Mouse (Mus musculus) stomach, embryonic 16.5 days (tissue): ENCODE results near the gene Olfr1201. TPM values are rescaled to one million over a fixed set of nuclear protein-coding genes. Genes with fewer than 3 reads are reported as not detected.

Experiments
- ATAC-seq: fragments of 200-750 bp; cut with Nextera tagmentation; 2 replicates; pipeline ENCODE4 v1.8.0; 2017; ENCODE audit warnings: moderate number of reproducible peaks, moderate TSS enrichment; ENCODE audit not compliant: insufficient read depth, low FRiP score
- H3K27ac ChIP-seq: fragments of 300-500 bp; sonication (generic); 2 replicates; pipeline ENCODE4 v1.5.1; 2014; ENCODE audit warnings: low read length
- H3K27me3 ChIP-seq: fragments of 300-500 bp; sonication (generic); 2 replicates; pipeline ENCODE4 v1.6.1; 2014; ENCODE audit warnings: low read length, control low read depth, mixed read lengths; ENCODE audit not compliant: control insufficient read depth, insufficient read depth
- H3K36me3 ChIP-seq: fragments of 300-500 bp; sonication (generic); 2 replicates; pipeline ENCODE4 v1.6.1; 2014; ENCODE audit warnings: low read length; ENCODE audit not compliant: control insufficient read depth, insufficient read depth
- H3K4me1 ChIP-seq: fragments of 300-500 bp; sonication (generic); 2 replicates; pipeline ENCODE4 v1.6.1; 2014; ENCODE audit warnings: low read length, control low read depth, mixed read lengths; ENCODE audit not compliant: control insufficient read depth, insufficient read depth
- H3K4me2 ChIP-seq: fragments of 300-500 bp; sonication (generic); 2 replicates; pipeline ENCODE4 v1.6.1; 2014; ENCODE audit warnings: low read depth, low read length, mixed read lengths
- H3K4me3 ChIP-seq: fragments of 300-500 bp; sonication (generic); replicated peaks from 2 replicates; pipeline ENCODE4 v1.5.1; 2014; ENCODE audit warnings: mild to moderate bottlenecking, low read length
- H3K9ac ChIP-seq: fragments of 300-500 bp; sonication (generic); 2 replicates; pipeline ENCODE4 v1.6.1; 2014; ENCODE audit warnings: low read length
- H3K9me3 ChIP-seq: fragments of 300-500 bp; sonication (generic); replicated peaks from 2 replicates; pipeline ENCODE4 v1.6.1; 2016; ENCODE audit warnings: low read length, control low read depth; ENCODE audit not compliant: control insufficient read depth
- WGBS: fragments of 180-500 bp; shearing (Covaris S2); extraction: QIAGEN DNeasy Blood & Tissue Kit; methylation state at CpG from one replicate; pipeline ENCODE4 v1.1.7; 2014; 5-methylcytosine and 5-hydroxymethylcytosine counted together
- polyA plus RNA-seq: library from polyadenylated mRNA; unstranded; fragments of >200 nt; fragmentation: Nextera tagmentation; extraction: Ambion mirVana; gene quantifications from 2 replicates; pipeline ENCODE4 v1.2.1, GENCODE M21; 2015

The Olfr1201 gene
- not detected in 2 replicates for polyA plus RNA-seq

DNA sequence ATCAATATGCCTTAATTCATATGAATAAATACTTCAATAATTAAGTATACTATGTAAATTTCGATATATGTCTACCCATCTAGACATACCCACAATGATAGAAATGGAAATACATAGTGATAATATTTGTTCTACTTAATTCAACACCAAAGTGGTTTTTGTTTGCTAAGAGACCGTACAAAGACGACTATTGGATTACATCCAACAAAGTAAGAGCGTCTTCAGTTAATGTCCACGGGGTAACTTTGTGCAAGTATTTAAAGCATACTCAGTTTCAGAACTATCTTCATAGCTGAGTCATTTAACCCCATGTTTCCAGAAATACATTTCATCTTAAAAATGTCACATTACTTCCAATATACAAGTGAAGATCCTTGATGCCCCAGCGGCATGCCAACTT, at the start of gene Olfr1201:
Olfr1201 (plus strand) TSS at position 301 of the 400 bp plus-strand sequence.
- H3K4me3 ChIP-seq = no peak within 1 kb of the TSS
- no peak within 1 kb of the TSS for H3K4me2 ChIP-seq
- H3K9me3 ChIP-seq = no peaks in the 10 kb centered on the region
- no peak within 1 kb of the TSS for H3K9ac ChIP-seq
- no peaks in the 10 kb centered on the region for H3K4me1 ChIP-seq
- ATAC-seq = no peak
- H3K36me3 ChIP-seq = no peaks in the 10 kb centered on the region
- WGBS = 73% methylated on average over 6 of the region's 6 CpGs
- H3K27ac ChIP-seq = no peak within 1 kb of the TSS
- no peaks in the 10 kb centered on the region for H3K27me3 ChIP-seq

DNA sequence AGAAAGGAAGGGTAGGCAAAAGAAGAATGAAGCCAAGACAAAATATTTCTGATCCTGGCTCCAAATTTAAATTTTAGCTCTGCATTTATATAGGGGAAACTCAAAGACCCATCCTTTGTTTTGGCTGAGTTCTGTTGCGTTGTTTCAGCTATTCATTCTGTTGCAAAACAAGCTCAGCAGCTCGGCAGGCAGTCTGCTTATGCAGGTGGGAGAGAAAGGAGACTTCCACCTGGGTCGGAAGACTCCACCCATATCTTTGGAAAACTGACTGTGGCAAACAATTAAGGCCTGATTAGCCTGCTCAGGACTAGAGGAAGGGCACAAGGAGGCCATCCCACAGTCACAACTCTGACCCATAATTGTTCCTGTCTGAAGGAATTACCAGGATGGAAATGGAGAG, 49.5 kb upstream of the Olfr1201 start:
- no peaks in the 10 kb centered on the region for H3K27me3 ChIP-seq
- H3K4me2 ChIP-seq = no peak overlapping the region
- no peak overlapping the region for H3K9ac ChIP-seq
- no peaks in the 10 kb centered on the region for H3K4me1 ChIP-seq
- ATAC-seq = no peak
- no peaks in the 10 kb centered on the region for H3K9me3 ChIP-seq
- H3K27ac ChIP-seq = no peak overlapping the region
- H3K36me3 ChIP-seq = no peaks in the 10 kb centered on the region
- no peak overlapping the region for H3K4me3 ChIP-seq
- 68% methylated on average over 3 of the region's 3 CpGs for WGBS

DNA sequence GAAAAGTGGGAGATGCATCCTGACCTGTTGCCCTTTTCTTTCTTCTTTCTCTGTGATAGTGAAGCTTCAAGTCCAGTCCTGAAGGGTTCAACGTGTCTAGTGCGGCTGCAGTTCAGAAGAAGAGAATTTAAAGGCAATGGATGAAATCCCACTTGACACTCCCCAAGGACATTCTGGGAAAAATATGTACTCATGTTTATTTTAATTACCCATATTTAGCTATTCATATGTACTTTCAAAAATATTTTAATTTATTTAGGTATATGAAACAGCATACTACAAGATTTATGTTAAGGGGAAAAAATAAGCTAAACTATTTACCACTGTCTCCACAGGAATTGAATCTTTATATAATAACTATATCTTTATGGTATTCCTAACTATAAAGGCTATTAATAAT, 41.6 kb upstream of the Olfr1201 start, which contains the start of gene Olfr1198:
Olfr1198 (minus strand) TSS at position 101 of the 400 bp plus-strand sequence.
- H3K4me1 ChIP-seq = no peaks in the 10 kb centered on the region
- no peak within 1 kb of the TSS for H3K4me3 ChIP-seq
- no peaks in the 10 kb centered on the region for H3K27me3 ChIP-seq
- H3K9ac ChIP-seq = no peak within 1 kb of the TSS
- WGBS = 87% methylated on average over 2 of the region's 2 CpGs
- H3K36me3 ChIP-seq = no peaks in the 10 kb centered on the region
- ATAC-seq = no peak
- no peak within 1 kb of the TSS for H3K4me2 ChIP-seq
- no peak within 1 kb of the TSS for H3K27ac ChIP-seq
- H3K9me3 ChIP-seq = no peaks in the 10 kb centered on the region

DNA sequence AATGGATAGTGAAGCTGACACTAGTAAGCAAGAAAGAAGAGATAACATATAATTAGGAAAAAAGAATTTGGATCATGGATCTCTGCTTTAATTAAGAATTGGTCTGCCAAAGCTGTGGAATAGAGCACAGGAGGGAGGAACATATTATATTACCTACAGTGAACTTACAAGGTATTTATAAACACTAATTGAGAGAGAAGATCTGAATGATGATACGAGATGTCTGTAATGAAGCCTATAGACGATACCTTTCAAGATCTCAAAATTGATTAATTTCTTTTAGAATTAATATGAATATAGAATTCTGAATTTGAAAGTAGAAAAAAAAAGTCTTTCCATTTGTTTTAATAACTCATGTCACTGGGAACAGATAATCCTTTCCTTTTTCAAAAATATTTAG, 32.5 kb upstream of the Olfr1201 start, which contains the start of gene Olfr1199:
Olfr1199 (minus strand) TSS at position 101 of the 400 bp plus-strand sequence.
- H3K27me3 ChIP-seq = no peaks in the 10 kb centered on the region
- ATAC-seq = no peak
- no peak within 1 kb of the TSS for H3K4me3 ChIP-seq
- WGBS = 85% methylated on average over 2 of the region's 2 CpGs
- H3K4me1 ChIP-seq = no peaks in the 10 kb centered on the region
- H3K27ac ChIP-seq = no peak within 1 kb of the TSS
- no peak within 1 kb of the TSS for H3K4me2 ChIP-seq
- no peaks in the 10 kb centered on the region for H3K9me3 ChIP-seq
- no peak within 1 kb of the TSS for H3K9ac ChIP-seq
- H3K36me3 ChIP-seq = no peaks in the 10 kb centered on the region

DNA sequence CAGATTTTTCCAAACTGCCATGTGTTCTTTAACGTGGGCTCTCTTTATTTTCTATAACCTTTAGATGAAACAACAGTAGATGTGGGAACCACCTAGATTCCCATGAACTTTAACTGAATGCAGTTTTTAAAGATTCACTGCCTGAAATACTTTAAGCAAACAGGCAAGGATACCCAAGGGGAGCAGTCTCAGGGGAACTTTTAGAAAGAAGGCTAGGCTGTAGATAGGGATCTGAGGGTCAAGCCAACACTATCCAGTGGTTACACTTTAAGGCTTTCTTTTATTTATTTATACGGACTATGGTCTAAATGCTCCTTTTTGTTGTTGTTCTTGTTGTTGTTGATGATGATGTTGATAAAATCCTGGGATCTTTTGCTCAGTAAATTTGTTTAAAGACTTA, 22.4 kb upstream of the Olfr1201 start, which contains the start of gene Olfr1200:
Olfr1200 (minus strand) TSS at position 101 of the 400 bp plus-strand sequence.
- H3K9ac ChIP-seq = no peak within 1 kb of the TSS
- no peaks in the 10 kb centered on the region for H3K4me1 ChIP-seq
- no peaks in the 10 kb centered on the region for H3K27me3 ChIP-seq
- 65% methylated on average over 2 of the region's 2 CpGs for WGBS
- no peak for ATAC-seq
- no peak within 1 kb of the TSS for H3K27ac ChIP-seq
- H3K4me2 ChIP-seq = no peak within 1 kb of the TSS
- no peak within 1 kb of the TSS for H3K4me3 ChIP-seq
- no peaks in the 10 kb centered on the region for H3K36me3 ChIP-seq
- H3K9me3 ChIP-seq = no peaks in the 10 kb centered on the region

DNA sequence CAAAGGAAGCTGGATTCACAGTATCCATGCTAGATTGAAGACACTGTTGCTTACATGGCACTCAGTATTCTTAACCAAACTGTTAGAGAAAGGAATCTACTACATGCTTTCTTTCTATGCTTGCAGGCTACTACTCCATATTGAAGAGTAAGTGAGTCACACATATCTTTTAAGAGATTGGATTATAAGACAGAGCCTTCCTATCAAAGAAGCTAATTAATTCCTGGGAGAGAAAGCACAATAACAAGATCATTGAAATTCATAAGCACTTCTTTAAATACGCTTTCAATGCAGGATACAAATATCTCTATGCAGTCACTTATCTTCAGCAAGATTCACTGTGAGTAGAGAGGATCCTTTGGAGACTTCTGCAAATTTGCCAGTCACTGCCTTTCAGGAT, 21.4 kb downstream of the Olfr1201 start, which contains the start of gene Olfr1202:
Olfr1202 (plus strand) TSS at position 301 of the 400 bp plus-strand sequence.
- WGBS = 80% methylated on average over 1 of the region's 1 CpGs
- no peak for ATAC-seq
- H3K9me3 ChIP-seq = no peaks in the 10 kb centered on the region

DNA sequence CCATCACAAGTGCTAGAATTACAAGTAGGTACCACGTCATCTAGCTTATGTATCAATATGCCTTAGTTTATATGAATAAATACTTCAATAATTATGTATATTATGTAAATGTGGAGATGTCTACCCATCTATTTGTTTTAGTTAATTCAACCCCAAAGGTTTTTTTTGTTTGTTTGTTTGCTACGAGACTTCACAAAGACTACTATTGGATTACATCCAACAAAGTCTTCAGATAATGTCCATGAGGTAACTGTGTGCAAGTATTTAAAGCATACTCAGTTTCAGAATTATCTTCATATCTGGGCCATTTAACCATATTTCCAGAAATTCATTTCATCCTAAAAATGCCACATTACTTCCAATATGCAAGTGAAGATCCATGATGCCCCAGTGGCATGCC, 36.6 kb downstream of the Olfr1201 start, which contains the start of gene Olfr1205:
Olfr1205 (plus strand) TSS at position 301 of the 400 bp plus-strand sequence.
- H3K27me3 ChIP-seq = no peaks in the 10 kb centered on the region
- H3K9me3 ChIP-seq = no peaks in the 10 kb centered on the region
- H3K4me1 ChIP-seq = no peaks in the 10 kb centered on the region
- no peaks in the 10 kb centered on the region for H3K36me3 ChIP-seq
- no peak for ATAC-seq
- no peak within 1 kb of the TSS for H3K27ac ChIP-seq
- no peak within 1 kb of the TSS for H3K9ac ChIP-seq
- H3K4me3 ChIP-seq = no peak within 1 kb of the TSS
- WGBS = 91% methylated on average over 2 of the region's 2 CpGs
- no peak within 1 kb of the TSS for H3K4me2 ChIP-seq

More for the DNA sequence above, 21.4 kb downstream of the Olfr1201 start, which contains the start of gene Olfr1202:
- H3K4me2 ChIP-seq = no peak within 1 kb of the TSS
- no peaks in the 10 kb centered on the region for H3K4me1 ChIP-seq
- no peaks in the 10 kb centered on the region for H3K27me3 ChIP-seq
- no peak within 1 kb of the TSS for H3K4me3 ChIP-seq
- H3K27ac ChIP-seq = no peak within 1 kb of the TSS
- H3K9ac ChIP-seq = no peak within 1 kb of the TSS
- no peaks in the 10 kb centered on the region for H3K36me3 ChIP-seq

DNA sequence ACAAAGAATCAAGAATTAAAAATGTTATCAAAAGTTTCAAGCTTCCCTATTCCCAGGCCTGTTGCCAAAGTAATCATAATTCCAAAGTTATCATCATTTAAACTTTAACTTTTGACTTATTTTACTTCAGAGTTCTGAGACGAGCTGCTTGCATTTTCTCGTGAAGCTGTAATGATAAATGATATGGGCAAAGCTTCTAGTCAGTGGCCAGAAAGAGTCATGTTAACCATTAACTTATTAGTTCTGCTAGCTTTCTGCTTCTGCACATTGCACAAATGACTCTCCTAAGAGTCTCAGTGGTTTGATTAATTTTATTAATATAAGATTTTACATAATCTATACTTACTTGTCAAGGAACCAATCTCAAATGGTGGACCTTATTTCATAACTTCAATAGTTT, 45.6 kb downstream of the Olfr1201 start:
- no peak for ATAC-seq
- H3K4me3 ChIP-seq = no peak overlapping the region

More for the DNA sequence above, 45.6 kb downstream of the Olfr1201 start:
- no peaks in the 10 kb centered on the region for H3K27me3 ChIP-seq
- H3K27ac ChIP-seq = no peak overlapping the region
- H3K36me3 ChIP-seq = no peaks in the 10 kb centered on the region
- no peaks in the 10 kb centered on the region for H3K4me1 ChIP-seq
- H3K4me2 ChIP-seq = no peak overlapping the region
- no peaks in the 10 kb centered on the region for H3K9me3 ChIP-seq
- WGBS = 43% methylated on average over 2 of the region's 2 CpGs
- H3K9ac ChIP-seq = no peak overlapping the region
